Mouse (Mus musculus) lung, postnatal 0 days (tissue): ENCODE data around the gene Cadps2. TPM values are rescaled to one million over a fixed set of nuclear protein-coding genes. Genes with fewer than 3 reads are reported as not detected.

Experiments used
- ATAC-seq: fragments of 200-750 bp; cut with Nextera tagmentation; 2 replicates; pipeline ENCODE4 v1.8.0; 2017; ENCODE audit warnings: moderate library complexity
- DNase-seq: peaks from one replicate; pipeline ENCODE4 v3.0.0-alpha.2; 2016; ENCODE audit warnings: low spot score
- H3K27ac ChIP-seq: fragments of 300-500 bp; sonication (generic); 2 replicates; pipeline ENCODE4 v1.5.1; 2014; ENCODE audit warnings: antibody characterized with exemption, mild to moderate bottlenecking, low read length, mixed read lengths
- H3K27me3 ChIP-seq: fragments of 300-500 bp; sonication (generic); replicated peaks from 2 replicates; pipeline ENCODE4 v1.6.1; 2014; ENCODE audit warnings: low read length, mixed read lengths; ENCODE audit not compliant: insufficient read depth
- H3K36me3 ChIP-seq: fragments of 300-500 bp; sonication (generic); 2 replicates; pipeline ENCODE4 v1.6.1; 2014; ENCODE audit warnings: low read length, mixed read lengths; ENCODE audit not compliant: insufficient read depth
- H3K4me1 ChIP-seq: fragments of 300-500 bp; sonication (generic); 2 replicates; pipeline ENCODE4 v1.6.1; 2014; ENCODE audit warnings: antibody characterized with exemption, low read depth, low read length, mixed read lengths; ENCODE audit not compliant: insufficient read depth
- H3K4me2 ChIP-seq: fragments of 300-500 bp; sonication (generic); replicated peaks from 2 replicates; pipeline ENCODE4 v1.6.1; 2014; ENCODE audit warnings: low read depth, mild to moderate bottlenecking, low read length, moderate library complexity, mixed read lengths
- H3K4me3 ChIP-seq: fragments of 300-500 bp; sonication (generic); 2 replicates; pipeline ENCODE4 v1.5.1; 2014; ENCODE audit warnings: low read depth, low read length
- H3K9ac ChIP-seq: fragments of 300-500 bp; sonication (generic); replicated peaks from 2 replicates; pipeline ENCODE4 v1.6.1; 2014; ENCODE audit warnings: low read depth, mild to moderate bottlenecking
- H3K9me3 ChIP-seq: fragments of 300-500 bp; sonication (generic); 2 replicates; pipeline ENCODE4 v1.6.1; 2016; ENCODE audit warnings: low read length, mixed read lengths
- CTCF ChIP-seq: IDR thresholded peaks from 2 replicates; pipeline ENCODE4 v1.5.1; 2016; ENCODE audit warnings: antibody characterized with exemption, mild to moderate bottlenecking
- EP300 ChIP-seq: IDR thresholded peaks from 2 replicates; pipeline ENCODE4 v1.6.1; 2016; ENCODE audit warnings: antibody characterized with exemption, mild to moderate bottlenecking, control low read depth
- WGBS: fragments of 180-500 bp; shearing (Covaris S2); extraction: QIAGEN DNeasy Blood & Tissue Kit; methylation state at CpG from one replicate; pipeline ENCODE4 v1.1.7; 2014; 5-methylcytosine and 5-hydroxymethylcytosine counted together
- polyA plus RNA-seq: library from polyadenylated mRNA; unstranded; fragments of >200 nt; fragmentation: Nextera tagmentation; extraction: Ambion mirVana; gene quantifications from 2 replicates; pipeline ENCODE4 v1.2.1, GENCODE M21; 2015

Gene Cadps2
- polyA plus RNA-seq, 1 experiment from 2014 or later = 8.0 TPM

DNA sequence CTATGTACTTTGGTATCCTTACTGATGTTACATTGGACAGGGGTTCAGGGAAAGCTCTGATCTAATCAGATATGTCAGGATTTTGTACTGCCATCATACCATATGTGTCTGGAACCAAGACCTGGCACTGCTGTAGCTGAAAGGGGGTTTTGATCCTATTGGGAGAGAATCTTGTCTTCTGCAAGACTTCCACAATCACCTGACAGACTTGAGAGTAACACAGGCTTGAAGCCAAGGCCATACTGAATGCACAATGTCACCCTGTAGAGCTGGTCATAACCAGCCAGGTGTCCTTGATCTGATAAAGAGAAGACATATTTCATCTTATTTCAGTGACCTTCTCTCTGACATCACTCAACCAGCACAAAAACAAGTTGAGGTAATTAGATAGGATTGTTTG, 30.8 kb upstream of the Cadps2 start:
- Histone ChIP-seq H3K9ac (no peak overlapping the region), H3K4me3 (no peak overlapping the region), H3K36me3 (no peaks in the 10 kb centered on the region), H3K4me2 (no peak overlapping the region), H3K4me1 (no peaks in the 10 kb centered on the region), H3K27ac (no peak overlapping the region), H3K9me3 (no peaks in the 10 kb centered on the region), H3K27me3 (no peaks in the 10 kb centered on the region)
- no peak for ATAC-seq
- no peak for DNase-seq
- TF ChIP-seq CTCF (no peak), EP300 (no peak)

- H3K9ac ChIP-seq = no peak overlapping the region
- DNase-seq = no peak
- WGBS = 80% methylated on average over 7 of the region's 7 CpGs
- no peaks in the 10 kb centered on the region for H3K9me3 ChIP-seq
- H3K4me3 ChIP-seq = no peak overlapping the region
- TF ChIP-seq CTCF = no peak
- TF ChIP-seq EP300 = no peak
- no peaks in the 10 kb centered on the region for H3K27me3 ChIP-seq
- H3K4me2 ChIP-seq = no peak overlapping the region
- H3K4me1 ChIP-seq = no peaks in the 10 kb centered on the region
- no peak for ATAC-seq
- H3K36me3 ChIP-seq = no peaks in the 10 kb centered on the region
- H3K27ac ChIP-seq = no peak overlapping the region
Observed at GRCm38 (mm10) chr6:23866298-23866697, 27.1 kb upstream of the Cadps2 start.

GRCm38 (mm10) chr6:23853464-23853863, 14.2 kb upstream of the Cadps2 start:
- no peak overlapping the region for H3K9ac ChIP-seq
- DNase-seq = no peak
- no peaks in the 10 kb centered on the region for H3K4me1 ChIP-seq
- no peak for ATAC-seq
- H3K27me3 ChIP-seq = no peaks in the 10 kb centered on the region
- 93% methylated on average over 11 of the region's 11 CpGs for WGBS
- TF ChIP-seq CTCF (no peak), EP300 (no peak)
- no peak overlapping the region for H3K4me2 ChIP-seq
- H3K36me3 ChIP-seq = no peaks in the 10 kb centered on the region
- no peak overlapping the region for H3K4me3 ChIP-seq
- no peaks in the 10 kb centered on the region for H3K9me3 ChIP-seq
- H3K27ac ChIP-seq = no peak overlapping the region

- H3K9me3 ChIP-seq = no peaks in the 10 kb centered on the region
- H3K9ac ChIP-seq = 0 out of 2 replicates have a peak overlapping the region, but pooled peaks have one; percentile 72
- peak overlapping the region; percentile 82 for H3K4me2 ChIP-seq
- no peaks in the 10 kb centered on the region for H3K27me3 ChIP-seq
- peak; percentile 61 for TF ChIP-seq CTCF
- no peak for TF ChIP-seq EP300
- peak overlapping the region; percentile 86 for H3K4me3 ChIP-seq
- H3K36me3 ChIP-seq = no peaks in the 10 kb centered on the region
- DNase-seq = peak; percentile 61
- ATAC-seq = no peak
- 3% methylated on average over 15 of the region's 15 CpGs for WGBS
- H3K4me1 ChIP-seq = 0 out of 2 replicates have a peak, but pooled peaks cover 4% of the 10 kb centered on the region
- 0 out of 2 replicates have a peak overlapping the region, but pooled peaks have one; percentile 88 for H3K27ac ChIP-seq
Observed at GRCm38 (mm10) chr6:23840001-23840400, 780 bp upstream of the Cadps2 start.

- 0 out of 2 replicates have a peak, but pooled peaks cover 4% of the 10 kb centered on the region for H3K4me1 ChIP-seq
- DNase-seq (peak; percentile 10), ATAC-seq (peak; percentile 23; the same call in 1 of the 2 replicates)
- no peaks in the 10 kb centered on the region for H3K36me3 ChIP-seq
- no peak for TF ChIP-seq CTCF
- TF ChIP-seq EP300 = no peak
- H3K27me3 ChIP-seq = no peaks in the 10 kb centered on the region
- 3% methylated on average over 24 of the region's 35 CpGs for WGBS
- peak overlapping the region; percentile 88 for H3K27ac ChIP-seq
- H3K4me3 ChIP-seq = peak overlapping the region; percentile 86
- no peaks in the 10 kb centered on the region for H3K9me3 ChIP-seq
- H3K4me2 ChIP-seq = peak overlapping the region; percentile 82
- peak overlapping the region; percentile 72 for H3K9ac ChIP-seq
Observed at GRCm38 (mm10) chr6:23838401-23839008, 716 bp downstream of the Cadps2 start.

- ATAC-seq (no peak), DNase-seq (no peak)
- H3K36me3 ChIP-seq = no peaks in the 10 kb centered on the region
- 90% methylated on average over 7 of the region's 7 CpGs for WGBS
- H3K4me3 ChIP-seq = no peak overlapping the region
- no peak overlapping the region for H3K9ac ChIP-seq
- 0 out of 2 replicates have a peak, but pooled peaks cover 4% of the 10 kb centered on the region for H3K4me1 ChIP-seq
- peak overlapping the region; percentile 82 for H3K4me2 ChIP-seq
- H3K9me3 ChIP-seq = no peaks in the 10 kb centered on the region
- TF ChIP-seq CTCF = no peak
- TF ChIP-seq EP300 = no peak
- no peaks in the 10 kb centered on the region for H3K27me3 ChIP-seq
- H3K27ac ChIP-seq = no peak overlapping the region
Observed at GRCm38 (mm10) chr6:23837631-23838030, 1.6 kb downstream of the Cadps2 start.

- Histone ChIP-seq H3K4me1 (0 out of 2 replicates have a peak, but pooled peaks cover 4% of the 10 kb centered on the region), H3K4me3 (no peak overlapping the region), H3K9ac (no peak overlapping the region), H3K27ac (no peak overlapping the region), H3K4me2 (peak overlapping the region; percentile 30), H3K27me3 (no peaks in the 10 kb centered on the region), H3K9me3 (no peaks in the 10 kb centered on the region), H3K36me3 (no peaks in the 10 kb centered on the region)
- ATAC-seq (no peak), DNase-seq (no peak)
- no peak for TF ChIP-seq CTCF
- no peak for TF ChIP-seq EP300
- 58% methylated on average over 5 of the region's 5 CpGs for WGBS
Observed at GRCm38 (mm10) chr6:23837127-23837526, 2.1 kb downstream of the Cadps2 start.
